Mouse (Mus musculus): Measurements from ENCODE around the gene Oaz3.

The Oaz3 gene

GRCm38 (mm10) chr3:94456529-94457000, 12.8 kb upstream of the Oaz3 start:
- DNase-seq, result peak; percentile 84

DNA sequence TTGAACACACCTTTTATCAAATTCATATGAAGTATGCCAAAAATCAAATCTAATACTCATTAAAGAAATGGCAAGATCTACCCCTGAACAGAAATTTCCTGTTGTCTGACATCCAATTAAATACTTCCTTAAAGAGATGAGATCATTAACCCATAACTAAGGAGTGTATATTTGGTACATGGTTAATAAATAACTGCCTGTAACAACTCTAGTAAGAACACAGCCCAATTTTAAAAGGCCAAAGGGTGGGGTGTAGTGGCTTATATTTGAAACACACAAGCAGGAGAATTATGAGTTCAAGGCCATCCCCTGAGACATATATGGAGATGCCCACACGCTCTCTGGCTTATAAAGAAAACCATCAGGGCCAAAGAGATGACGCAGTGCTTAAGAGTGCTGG, 5.7 kb upstream of the Oaz3 start:
- DNase-seq, result no peak

DNA sequence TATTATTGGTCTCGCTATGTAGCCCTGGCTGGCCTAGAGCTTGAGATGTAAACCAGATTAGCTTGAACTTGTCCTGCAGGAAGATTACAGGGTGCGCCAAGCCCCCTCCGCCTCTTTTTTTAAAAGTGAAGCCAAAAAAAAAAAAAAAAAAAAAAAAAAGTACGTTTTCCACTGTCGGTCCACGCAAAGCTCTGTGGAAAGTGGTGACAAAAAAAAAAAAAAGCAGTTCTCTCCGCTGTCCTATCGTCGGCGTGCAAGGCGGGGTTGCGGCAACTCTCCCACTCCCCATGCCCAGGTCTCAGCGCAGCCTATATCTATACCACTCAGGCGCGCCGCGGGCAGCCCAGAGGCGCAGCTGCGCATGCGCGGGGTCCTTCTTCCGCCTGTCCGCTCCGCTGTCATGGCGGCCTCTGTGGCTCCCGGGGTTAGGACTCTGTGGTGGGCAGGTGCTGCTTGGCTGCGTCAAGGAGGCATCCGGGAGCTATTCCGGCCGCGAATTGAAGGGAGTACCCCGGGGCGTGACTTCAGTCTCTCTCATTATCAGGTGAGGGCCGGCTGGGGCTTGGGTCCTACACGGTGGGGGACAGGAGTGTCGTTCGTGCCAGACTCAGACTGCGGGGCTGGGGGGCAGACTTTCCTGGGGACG, 641 bp downstream of the Oaz3 start, which contains the start of gene Mrpl9:
TSS of gene Mrpl9 (plus strand) at position 368 of the 646 bp plus-strand sequence.
- peak; percentile 95 for DNase-seq

DNA sequence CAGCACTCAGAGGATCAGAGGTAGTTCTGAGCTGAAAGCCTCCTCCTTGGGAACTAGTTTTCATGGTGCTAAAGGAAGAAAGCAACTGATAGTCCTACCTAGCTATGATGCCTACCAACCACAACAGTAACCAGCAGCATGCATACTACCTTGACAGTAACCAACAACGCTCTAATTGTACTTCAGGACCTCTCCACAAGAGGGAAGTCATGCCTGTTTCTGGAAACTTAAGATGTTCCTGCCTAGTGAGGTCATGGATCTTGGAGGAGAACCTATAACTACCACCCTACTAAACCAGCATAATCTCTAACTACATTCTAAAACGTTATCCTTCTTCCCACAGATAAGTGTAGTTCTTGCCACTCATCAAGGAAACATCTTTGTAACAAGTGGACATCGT, 2.5 kb downstream of the Oaz3 start:
- DNase-seq, result no peak

GRCm38 (mm10) chr3:94436420-94436819, 7.3 kb downstream of the Oaz3 start:
- no peak for DNase-seq

DNA sequence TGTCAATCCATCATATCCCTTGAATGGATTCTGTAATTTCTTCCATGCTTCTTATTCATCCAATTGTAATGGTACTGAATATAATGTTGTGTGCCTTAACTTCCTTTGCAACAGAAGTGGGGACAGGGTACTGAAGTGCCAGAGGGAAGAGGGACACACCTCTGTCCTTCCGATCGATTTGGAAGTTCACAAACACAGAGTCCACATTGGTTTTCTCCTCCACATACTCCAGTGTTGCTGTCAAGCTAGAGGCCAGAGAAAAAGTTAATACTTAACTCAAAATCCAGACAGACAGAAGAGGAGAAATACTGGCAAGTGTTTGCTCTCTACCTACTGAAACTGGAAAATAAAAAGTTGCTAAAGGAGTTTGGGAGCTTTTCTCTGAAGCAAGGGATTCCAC, 9.4 kb downstream of the Oaz3 start:
- DNase-seq, result no peak

DNA sequence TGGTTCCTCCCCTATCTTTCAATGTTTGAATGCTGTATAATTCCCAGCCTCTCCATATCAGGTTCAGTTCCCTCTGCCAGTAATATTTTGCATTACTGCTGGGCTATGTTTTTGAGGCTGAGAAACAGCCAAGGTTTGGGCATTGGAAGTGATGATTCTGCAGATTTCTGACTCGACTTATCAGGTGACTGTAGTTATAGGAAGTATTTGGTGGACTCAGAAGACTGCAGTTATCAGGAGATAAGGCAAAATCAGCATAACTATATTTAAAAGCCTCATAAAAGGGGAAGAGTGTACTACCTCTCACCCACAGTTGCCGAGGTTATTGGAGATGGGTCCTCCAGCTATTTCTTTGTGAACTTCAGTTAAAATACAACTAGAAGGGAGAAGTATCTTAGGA, 12.7 kb downstream of the Oaz3 start:
- no peak for DNase-seq

- peak; percentile 99 for DNase-seq
Measured at GRCm38 (mm10) chr3:94413031-94413679, 30.6 kb downstream of the Oaz3 start, which contains the start of gene Tdrkh. Gene Tdrkh (plus strand): TSS chr3:94413273.

- DNase-seq, result no peak
Measured at GRCm38 (mm10) chr3:94412530-94412929, 31.2 kb downstream of the Oaz3 start.

- DNase-seq, result no peak
Measured at GRCm38 (mm10) chr3:94405561-94405960, 38.2 kb downstream of the Oaz3 start.

GRCm38 (mm10) chr3:94404366-94405054, 39.2 kb downstream of the Oaz3 start:
- peak; percentile 69 for DNase-seq

- no peak for DNase-seq
Measured at GRCm38 (mm10) chr3:94402451-94402850, 41.3 kb downstream of the Oaz3 start.

- DNase-seq, result no peak
Measured at GRCm38 (mm10) chr3:94399663-94400310, 43.9 kb downstream of the Oaz3 start.

GRCm38 (mm10) chr3:94398943-94399481, 44.7 kb downstream of the Oaz3 start:
- DNase-seq, result peak; percentile 26

- no peak for DNase-seq
Measured at GRCm38 (mm10) chr3:94398217-94398616, 45.5 kb downstream of the Oaz3 start, which contains the start of gene Lingo4. Gene Lingo4 (plus strand): TSS chr3:94398517.

DNA sequence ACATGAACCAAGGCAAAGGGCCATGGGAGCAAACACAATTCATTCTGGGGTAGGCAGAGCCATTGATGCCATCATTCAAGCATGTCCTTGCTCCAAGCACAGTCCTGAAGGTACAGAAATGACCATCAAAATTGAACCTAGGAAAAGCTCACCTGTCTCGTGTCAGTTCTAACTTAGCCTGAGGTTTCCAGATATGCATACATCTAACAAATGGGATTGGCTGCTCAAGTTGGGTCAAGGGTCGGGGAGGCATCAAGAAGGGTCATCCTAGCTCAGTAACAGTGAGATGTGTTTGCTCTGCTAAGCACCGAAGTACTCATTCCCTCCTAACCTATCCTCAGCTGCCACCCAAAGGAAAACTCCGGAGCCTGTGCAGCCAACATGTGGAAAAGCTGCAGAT, 46.9 kb downstream of the Oaz3 start:
- no peak for DNase-seq

- DNase-seq, result no peak
Measured at GRCm38 (mm10) chr3:94396336-94396735, 47.4 kb downstream of the Oaz3 start.

- DNase-seq, result no peak
Measured at GRCm38 (mm10) chr3:94393049-94393448, 50.7 kb downstream of the Oaz3 start.

- DNase-seq, result no peak
Measured at GRCm38 (mm10) chr3:94392128-94392527, 51.6 kb downstream of the Oaz3 start.

- DNase-seq, result no peak
Measured at GRCm38 (mm10) chr3:94391001-94391400, 52.7 kb downstream of the Oaz3 start.

DNA sequence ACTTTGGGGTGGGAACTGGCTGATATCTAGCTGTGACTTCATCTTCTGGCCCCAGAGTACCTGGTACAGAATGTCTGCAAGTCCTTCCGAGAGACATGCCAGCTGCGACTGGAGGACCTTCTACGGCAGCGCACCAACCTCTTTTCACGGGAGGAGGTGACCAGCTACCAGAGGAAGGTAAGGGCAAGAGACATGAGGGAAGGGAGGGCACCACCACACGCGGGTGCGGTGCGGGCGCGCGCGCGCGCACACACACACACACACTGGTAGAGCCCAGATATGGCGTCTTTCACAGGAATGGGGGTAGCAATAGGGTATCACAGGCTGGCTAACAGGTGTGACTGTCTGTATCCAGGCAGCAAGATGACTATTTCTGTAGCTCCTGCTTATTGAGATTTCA, 54.3 kb downstream of the Oaz3 start:
- DNase-seq, result no peak

GRCm38 (mm10) chr3:94388047-94388446, 55.7 kb downstream of the Oaz3 start:
- no peak for DNase-seq

DNA sequence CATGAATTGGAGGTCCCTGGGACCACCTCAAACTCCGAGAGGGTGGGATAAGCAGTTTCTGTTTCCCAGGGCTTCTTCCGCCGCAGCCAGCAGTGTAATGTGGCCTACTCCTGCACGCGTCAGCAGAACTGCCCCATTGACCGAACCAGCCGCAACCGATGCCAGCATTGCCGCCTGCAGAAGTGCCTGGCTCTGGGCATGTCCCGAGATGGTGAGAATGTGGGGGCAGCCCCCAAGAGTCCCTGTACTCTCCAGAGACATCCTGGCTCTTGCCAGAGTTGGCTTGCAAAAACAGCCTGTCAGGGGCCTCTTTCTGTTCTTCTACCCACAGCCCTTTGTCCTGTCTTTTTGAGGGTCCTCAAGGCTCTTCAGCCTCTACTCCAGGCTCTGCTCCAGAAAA, 56.3 kb downstream of the Oaz3 start:
- no peak for DNase-seq

All from right cerebral cortex, adult 18-20 months (tissue).